Mouse (Mus musculus) left cerebral cortex, adult 2 months (tissue): ENCODE data around the gene Kcnk2. TPM values are rescaled to one million over a fixed set of nuclear protein-coding genes. Genes with fewer than 3 reads are reported as not detected.
"Not testable (repeated sequence)": the region's sequence is repeated elsewhere in the genome, so short reads cannot be mapped to it uniquely, and the experiment has no call there.

Experiments
- DNase-seq, 2 experiments: peaks; one replicate each; pipeline ENCODE4 v3.0.0; 2021 to 2022; ENCODE audit warnings: low spot score in 2 of 2, mixed read lengths in 1 of 2; ENCODE audit errors: extremely low spot score in 1 of 2
- H3K27ac ChIP-seq: fragments of 200-600 bp; 2 replicates; pipeline ENCODE4 v1.8.1; 2022
- H3K4me3 ChIP-seq: fragments of 200-600 bp; 2 replicates; pipeline ENCODE4 v1.8.1; 2022
- CTCF ChIP-seq: fragments of 200-600 bp; IDR thresholded peaks from 2 replicates; pipeline ENCODE4 v1.8.1; 2022; ENCODE audit warnings: antibody characterized with exemption, mild to moderate bottlenecking, moderate library complexity
- intact Hi-C: fragments of 180-260 bp; cut with DNase I; formaldehyde crosslinking; loops from one replicate; pipeline ENCODE4 v1.15.1; 2025
- total RNA-seq, 2 experiments: library from RNA; stranded (reverse); gene quantifications; 2 replicates each; pipeline ENCODE4 v1.2.3; 2021

The Kcnk2 gene
- total RNA-seq, 2 experiments from 2014 or later: 57.9 to 61.5 TPM

- intact Hi-C loops: no loop called here
- Histone ChIP-seq H3K4me3 (no peak overlapping the region), H3K27ac (no peak overlapping the region)
- TF ChIP-seq CTCF: peak; percentile 52
- no peak for DNase-seq
These were observed 148.9 kb downstream of the Kcnk2 start for GRCm38 (mm10) chr1:189253207-189253606.

- H3K27ac ChIP-seq, intact Hi-C loops, H3K4me3 ChIP-seq, DNase-seq: not testable (repeated sequence)
These were observed 158.9 kb downstream of the Kcnk2 start for GRCm38 (mm10) chr1:189243206-189243605.

- DNase-seq: no peak
- intact Hi-C loops: no loop called here
- no peak for TF ChIP-seq CTCF
These were observed 166.8 kb downstream of the Kcnk2 start for GRCm38 (mm10) chr1:189235261-189235660.

GRCm38 (mm10) chr1:189232829-189233228 is 169.2 kb downstream of the Kcnk2 start:
- no peak overlapping the region for H3K27ac ChIP-seq
- no peak for DNase-seq
- no peak overlapping the region for H3K4me3 ChIP-seq
- intact Hi-C loops: no loop called here
- no peak for TF ChIP-seq CTCF

More at GRCm38 (mm10) chr1:189235261-189235660, 166.8 kb downstream of the Kcnk2 start:
- no peak overlapping the region for H3K4me3 ChIP-seq
- H3K27ac ChIP-seq: no peak overlapping the region

- no peak for TF ChIP-seq CTCF
- peak; percentile 64 to 69 for DNase-seq
- intact Hi-C loops: loop anchor here (5.0 kb wide), 4 partner anchors 114 to 404 kb away; no protein-coding TSS in a partner anchor
- Histone ChIP-seq H3K4me3 (peak overlapping the region; percentile 0; the same call in 1 of the 2 replicates), H3K27ac (peak overlapping the region; percentile 87)
These were observed 173.6 kb downstream of the Kcnk2 start for GRCm38 (mm10) chr1:189228222-189229084.

- peak; percentile 25 for TF ChIP-seq CTCF
- no peak for DNase-seq
- intact Hi-C loops: loop anchor here (5.0 kb wide), 4 partner anchors 115 to 405 kb away; no protein-coding TSS in a partner anchor
These were observed 174.6 kb downstream of the Kcnk2 start for GRCm38 (mm10) chr1:189227479-189227878.

GRCm38 (mm10) chr1:189219051-189219450 is 183.0 kb downstream of the Kcnk2 start:
- no peak for TF ChIP-seq CTCF
- intact Hi-C loops: no loop called here
- no peak for DNase-seq
- no peak overlapping the region for H3K4me3 ChIP-seq
- H3K27ac ChIP-seq: peak overlapping the region; percentile 70; the same call in 1 of the 2 replicates

More at GRCm38 (mm10) chr1:189227479-189227878, 174.6 kb downstream of the Kcnk2 start:
- Histone ChIP-seq H3K27ac (no peak overlapping the region; the same call in 1 of the 2 replicates), H3K4me3 (no peak overlapping the region)

GRCm38 (mm10) chr1:189217751-189218564 is 184.1 kb downstream of the Kcnk2 start:
- TF ChIP-seq CTCF: no peak
- no peak overlapping the region for H3K4me3 ChIP-seq
- intact Hi-C loops: no loop called here
- H3K27ac ChIP-seq: peak overlapping the region; percentile 70
- DNase-seq: no peak

- 0 out of 2 replicates have a peak overlapping the region, but pooled peaks have one; percentile 18 for H3K27ac ChIP-seq
- intact Hi-C loops: no loop called here
- no peak for TF ChIP-seq CTCF
- no peak for DNase-seq
- no peak overlapping the region for H3K4me3 ChIP-seq
These were observed 186.9 kb downstream of the Kcnk2 start for GRCm38 (mm10) chr1:189215131-189215530.

- H3K27ac ChIP-seq: no peak overlapping the region
- intact Hi-C loops: no loop called here
- TF ChIP-seq CTCF: no peak
- no peak for DNase-seq
- H3K4me3 ChIP-seq: no peak overlapping the region
These were observed 187.6 kb downstream of the Kcnk2 start for GRCm38 (mm10) chr1:189214477-189214876.

GRCm38 (mm10) chr1:189209715-189210108 is 192.4 kb downstream of the Kcnk2 start:
- no peak for TF ChIP-seq CTCF
- intact Hi-C loops: no loop called here
- H3K27ac ChIP-seq: no peak overlapping the region
- DNase-seq: no peak
- H3K4me3 ChIP-seq: no peak overlapping the region
